Mouse (Mus musculus) lung, postnatal 0 days (tissue): ENCODE measurements around the gene Rab1a. TPM values are rescaled to one million over a fixed set of nuclear protein-coding genes. Genes with fewer than 3 reads are reported as not detected.
A peak's percentile ranks its signal among the peaks of the same experiment; 100 is the strongest.

Experiments
- ATAC-seq: fragments of 200-750 bp; cut with Nextera tagmentation; 2 replicates; pipeline ENCODE4 v1.8.0; 2017; ENCODE audit warnings: moderate library complexity
- DNase-seq: peaks from one replicate; pipeline ENCODE4 v3.0.0-alpha.2; 2016; ENCODE audit warnings: low spot score
- H3K27ac ChIP-seq: fragments of 300-500 bp; sonication (generic); 2 replicates; pipeline ENCODE4 v1.5.1; 2014; ENCODE audit warnings: antibody characterized with exemption, mild to moderate bottlenecking, low read length, mixed read lengths
- H3K27me3 ChIP-seq: fragments of 300-500 bp; sonication (generic); replicated peaks from 2 replicates; pipeline ENCODE4 v1.6.1; 2014; ENCODE audit warnings: low read length, mixed read lengths; ENCODE audit not compliant: insufficient read depth
- H3K36me3 ChIP-seq: fragments of 300-500 bp; sonication (generic); 2 replicates; pipeline ENCODE4 v1.6.1; 2014; ENCODE audit warnings: low read length, mixed read lengths; ENCODE audit not compliant: insufficient read depth
- H3K4me1 ChIP-seq: fragments of 300-500 bp; sonication (generic); 2 replicates; pipeline ENCODE4 v1.6.1; 2014; ENCODE audit warnings: antibody characterized with exemption, low read depth, low read length, mixed read lengths; ENCODE audit not compliant: insufficient read depth
- H3K4me2 ChIP-seq: fragments of 300-500 bp; sonication (generic); replicated peaks from 2 replicates; pipeline ENCODE4 v1.6.1; 2014; ENCODE audit warnings: low read depth, mild to moderate bottlenecking, low read length, moderate library complexity, mixed read lengths
- H3K4me3 ChIP-seq: fragments of 300-500 bp; sonication (generic); 2 replicates; pipeline ENCODE4 v1.5.1; 2014; ENCODE audit warnings: low read depth, low read length
- H3K9ac ChIP-seq: fragments of 300-500 bp; sonication (generic); replicated peaks from 2 replicates; pipeline ENCODE4 v1.6.1; 2014; ENCODE audit warnings: low read depth, mild to moderate bottlenecking
- H3K9me3 ChIP-seq: fragments of 300-500 bp; sonication (generic); 2 replicates; pipeline ENCODE4 v1.6.1; 2016; ENCODE audit warnings: low read length, mixed read lengths
- CTCF ChIP-seq: IDR thresholded peaks from 2 replicates; pipeline ENCODE4 v1.5.1; 2016; ENCODE audit warnings: antibody characterized with exemption, mild to moderate bottlenecking
- EP300 ChIP-seq: IDR thresholded peaks from 2 replicates; pipeline ENCODE4 v1.6.1; 2016; ENCODE audit warnings: antibody characterized with exemption, mild to moderate bottlenecking, control low read depth
- WGBS: fragments of 180-500 bp; shearing (Covaris S2); extraction: QIAGEN DNeasy Blood & Tissue Kit; methylation state at CpG from one replicate; pipeline ENCODE4 v1.1.7; 2014; 5-methylcytosine and 5-hydroxymethylcytosine counted together
- polyA plus RNA-seq: library from polyadenylated mRNA; unstranded; fragments of >200 nt; fragmentation: Nextera tagmentation; extraction: Ambion mirVana; gene quantifications from 2 replicates; pipeline ENCODE4 v1.2.1, GENCODE M21; 2015

Gene Rab1a
- polyA plus RNA-seq, 1 experiment from 2014 or later, result 244 TPM

DNA sequence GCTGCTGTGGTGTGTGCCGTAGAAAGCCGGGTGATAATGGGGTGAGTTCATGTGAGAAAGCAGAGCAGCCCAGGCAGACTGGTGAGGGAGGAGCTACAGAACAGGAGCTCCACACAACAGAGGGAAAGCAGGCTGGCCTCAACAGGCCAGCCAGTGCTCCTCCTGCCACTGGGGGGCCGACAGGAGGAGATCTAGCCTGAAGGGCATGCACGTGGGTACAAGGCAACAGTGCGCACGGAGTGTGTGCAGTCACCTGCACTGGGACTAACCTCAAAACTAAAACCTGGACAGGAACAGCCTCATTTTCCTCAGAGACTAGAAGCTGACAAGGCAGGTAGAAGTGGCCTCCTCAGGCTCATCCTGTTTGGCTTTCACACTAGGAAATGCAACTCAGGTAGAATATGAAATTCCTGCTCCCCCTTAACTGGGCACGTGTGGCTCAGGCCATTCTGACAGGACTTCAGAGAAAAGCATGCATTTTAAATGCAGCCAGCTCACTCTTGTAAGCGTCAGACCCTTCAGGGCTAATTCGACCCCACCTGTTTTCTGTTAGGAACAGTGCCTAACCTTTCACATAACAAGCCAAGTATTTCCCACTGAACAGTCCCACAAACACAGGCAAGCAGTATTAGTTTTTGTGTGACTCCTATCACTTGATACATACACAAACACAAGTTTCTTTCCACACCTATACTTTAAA, 42.1 kb downstream of the Rab1a start:
- DNase-seq, result peak; percentile 46
- WGBS, result 49% methylated on average over 9 of the region's 9 CpGs

DNA sequence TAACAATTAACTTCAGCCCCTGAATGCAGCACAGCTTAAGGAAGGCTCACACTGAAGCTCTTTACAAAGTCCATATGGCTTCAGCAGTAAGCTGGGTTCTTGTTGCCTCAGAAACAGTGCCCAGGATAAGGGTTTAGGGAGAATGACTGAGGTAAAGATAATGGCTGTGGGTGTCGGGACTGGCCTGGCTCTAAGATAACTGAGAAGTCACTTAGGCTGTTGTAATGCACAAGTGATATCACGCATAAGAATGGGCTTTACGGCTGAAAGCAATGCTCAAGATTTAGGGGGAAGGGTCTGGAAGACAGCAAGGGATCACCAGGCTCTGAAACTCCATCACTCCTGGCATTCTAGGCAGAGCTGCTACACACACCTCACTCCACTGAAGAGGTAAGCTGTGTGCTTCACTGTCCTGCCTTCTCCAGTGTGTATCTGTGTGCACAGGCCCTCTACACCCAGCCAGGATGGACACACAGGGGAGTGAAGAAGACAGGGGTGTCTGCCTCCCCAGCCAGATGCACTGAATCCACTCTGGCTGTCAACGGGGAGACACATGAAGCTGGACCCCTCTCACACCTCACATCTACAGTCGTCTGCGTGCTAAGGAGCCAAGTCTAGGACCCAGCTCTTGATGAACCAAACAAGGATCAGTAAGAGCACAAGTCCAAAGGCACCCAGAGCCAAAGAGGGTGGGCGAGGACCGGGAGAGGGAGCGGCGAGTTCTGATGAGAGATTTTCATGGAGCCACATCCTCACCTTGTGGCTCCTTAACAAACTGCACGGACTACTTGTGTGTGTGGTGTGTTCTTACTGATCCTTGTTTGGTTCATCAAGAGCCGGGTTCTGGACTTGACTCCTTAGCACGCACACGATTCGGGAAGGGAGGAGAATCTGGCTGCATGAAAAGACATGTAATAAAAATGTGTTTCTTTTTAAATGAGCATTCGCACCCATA, 43.4 kb downstream of the Rab1a start:
- Histone ChIP-seq H3K9ac (no peak overlapping the region), H3K4me2 (no peak overlapping the region), H3K4me1 (peaks cover 16% of the 10 kb centered on the region), H3K27ac (no peak overlapping the region), H3K4me3 (no peak overlapping the region), H3K36me3 (peaks cover 13% of the 10 kb centered on the region), H3K9me3 (no peaks in the 10 kb centered on the region), H3K27me3 (no peaks in the 10 kb centered on the region)
- DNase-seq (no peak), ATAC-seq (no peak)
- TF ChIP-seq EP300, result no peak
- TF ChIP-seq CTCF, result peak; percentile 42
- WGBS, result 84% methylated on average over 16 of the region's 16 CpGs

More for the DNA sequence above, 42.1 kb downstream of the Rab1a start:
- no peak overlapping the region for H3K4me3 ChIP-seq
- no peaks in the 10 kb centered on the region for H3K27me3 ChIP-seq
- H3K36me3 ChIP-seq, result peaks cover 16% of the 10 kb centered on the region
- no peaks in the 10 kb centered on the region for H3K9me3 ChIP-seq
- TF ChIP-seq EP300 (no peak), CTCF (peak; percentile 45)
- no peak overlapping the region for H3K27ac ChIP-seq
- peak; percentile 60; the same call in 1 of the 2 replicates for ATAC-seq
- H3K4me1 ChIP-seq, result peaks cover 14% of the 10 kb centered on the region
- H3K4me2 ChIP-seq, result no peak overlapping the region
- H3K9ac ChIP-seq, result no peak overlapping the region

DNA sequence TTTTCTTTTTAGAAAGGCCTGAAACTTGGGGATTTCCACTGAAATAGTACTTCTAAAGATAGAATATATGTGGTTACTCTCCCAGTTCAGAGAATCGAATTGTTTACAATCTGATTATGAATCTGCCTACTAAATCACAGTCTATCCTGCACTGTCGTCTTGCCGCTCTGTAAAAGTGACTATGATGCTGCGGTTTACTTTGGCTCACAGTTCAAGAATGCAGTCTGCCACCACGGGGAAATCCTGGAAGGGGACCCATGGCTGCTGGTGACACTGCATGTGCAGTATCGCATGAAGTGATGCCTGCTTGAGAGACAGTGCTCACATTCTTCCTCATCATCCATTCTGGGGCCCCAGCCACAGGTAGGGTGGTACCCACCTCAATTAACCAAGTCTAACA, 44.1 kb downstream of the Rab1a start:
- no peaks in the 10 kb centered on the region for H3K9me3 ChIP-seq
- no peak for TF ChIP-seq CTCF
- no peak for TF ChIP-seq EP300
- ATAC-seq (no peak), DNase-seq (no peak)
- H3K27me3 ChIP-seq, result no peaks in the 10 kb centered on the region
- no peak overlapping the region for H3K4me2 ChIP-seq
- H3K27ac ChIP-seq, result no peak overlapping the region
- peaks cover 7% of the 10 kb centered on the region; the same call in 1 of the 2 replicates for H3K36me3 ChIP-seq
- H3K4me3 ChIP-seq, result no peak overlapping the region
- H3K9ac ChIP-seq, result no peak overlapping the region
- peaks cover 16% of the 10 kb centered on the region for H3K4me1 ChIP-seq
- WGBS, result 76% methylated on average over 6 of the region's 6 CpGs

DNA sequence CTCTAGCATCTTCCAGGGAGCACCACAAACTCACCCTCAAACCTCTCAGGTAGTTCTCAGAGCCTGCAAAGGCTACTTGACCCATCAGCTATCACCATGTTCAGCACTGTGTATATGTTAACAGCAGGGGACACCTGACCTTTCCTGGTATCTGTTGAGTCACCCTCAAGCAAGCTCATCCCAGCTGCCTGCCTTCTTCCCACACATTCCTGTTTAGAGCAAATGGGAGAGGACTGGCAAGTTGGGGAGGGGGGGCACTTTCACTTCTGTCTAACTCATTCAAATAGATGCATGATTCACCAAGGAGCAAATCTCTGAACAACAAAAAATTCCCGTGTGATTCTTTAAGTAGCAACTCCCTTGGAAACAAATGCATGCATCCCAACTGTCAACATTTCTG, 45.4 kb downstream of the Rab1a start:
- Histone ChIP-seq H3K36me3 (peaks cover 2% of the 10 kb centered on the region; the same call in 1 of the 2 replicates), H3K9me3 (no peaks in the 10 kb centered on the region), H3K4me1 (peaks cover 16% of the 10 kb centered on the region), H3K27ac (no peak overlapping the region), H3K9ac (no peak overlapping the region), H3K27me3 (no peaks in the 10 kb centered on the region), H3K4me2 (no peak overlapping the region), H3K4me3 (no peak overlapping the region)
- TF ChIP-seq CTCF (no peak), EP300 (no peak)
- ATAC-seq (no peak), DNase-seq (peak; percentile 74)
- WGBS, result 27% methylated on average over 1 of the region's 1 CpGs

DNA sequence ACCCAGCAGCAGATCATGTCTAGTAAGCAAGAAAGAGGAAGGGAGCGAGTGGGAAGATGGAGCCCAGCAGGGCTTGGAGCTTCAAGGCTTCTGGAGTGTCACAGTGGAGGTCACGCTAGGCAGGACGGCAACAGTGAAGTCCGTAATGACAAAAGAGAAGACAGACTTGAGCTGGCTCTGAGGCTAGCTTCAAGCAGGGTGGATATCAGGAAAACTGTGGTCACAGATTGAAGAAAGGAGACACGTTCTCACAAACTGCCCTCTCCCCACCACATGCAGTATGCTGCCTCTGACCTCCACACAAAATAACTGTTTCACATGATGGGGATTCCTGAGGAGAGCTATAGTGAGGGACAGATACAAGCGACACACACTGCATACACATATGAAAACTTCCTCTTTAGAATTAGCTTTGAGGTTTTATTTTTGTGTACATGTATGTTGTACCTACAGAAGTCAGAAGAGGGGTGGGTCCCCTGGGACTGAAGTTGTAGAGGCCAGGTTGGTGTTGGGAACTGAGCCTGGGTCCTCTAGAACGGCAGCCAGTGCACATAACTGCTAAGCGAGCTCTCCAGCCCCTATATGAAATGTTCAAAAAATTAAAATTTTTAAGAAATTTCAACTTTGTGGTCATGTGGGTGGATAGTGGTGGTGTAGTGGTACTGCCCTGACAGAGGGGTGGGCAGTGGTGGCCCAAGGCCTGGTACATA, 46.1 kb downstream of the Rab1a start:
- Histone ChIP-seq H3K27me3 (no peaks in the 10 kb centered on the region), H3K36me3 (no peaks in the 10 kb centered on the region), H3K27ac (no peak overlapping the region), H3K4me3 (no peak overlapping the region), H3K9me3 (no peaks in the 10 kb centered on the region), H3K9ac (no peak overlapping the region), H3K4me2 (no peak overlapping the region), H3K4me1 (peaks cover 16% of the 10 kb centered on the region)
- DNase-seq, result no peak
- no peak for ATAC-seq
- TF ChIP-seq CTCF, result no peak
- no peak for TF ChIP-seq EP300
- 79% methylated on average over 8 of the region's 8 CpGs for WGBS

DNA sequence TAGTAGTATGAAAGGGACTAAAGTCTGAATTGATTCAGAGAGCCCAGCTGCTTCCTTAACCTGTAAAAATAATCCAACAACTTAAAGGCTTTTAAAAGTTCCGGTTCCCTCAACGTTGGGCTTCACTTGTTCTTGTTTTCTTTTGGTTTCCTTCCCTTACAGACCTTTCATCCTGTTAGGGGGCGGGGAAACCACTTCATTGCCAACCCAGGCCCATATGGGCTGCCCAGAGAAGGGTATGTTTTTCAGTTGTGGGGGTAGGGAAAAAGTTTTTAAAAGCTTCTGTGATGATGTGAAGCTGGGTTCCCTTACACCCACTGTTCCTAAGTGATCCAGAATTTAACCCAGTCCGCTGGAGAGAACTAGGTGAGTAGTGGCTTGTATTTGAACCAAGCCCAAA, 47.0 kb downstream of the Rab1a start:
- TF ChIP-seq EP300 (no peak), CTCF (no peak)
- Histone ChIP-seq H3K4me3 (peak overlapping the region; percentile 94), H3K4me1 (peaks cover 16% of the 10 kb centered on the region), H3K9me3 (no peaks in the 10 kb centered on the region), H3K4me2 (peak overlapping the region; percentile 94), H3K9ac (0 out of 2 replicates have a peak overlapping the region, but pooled peaks have one; percentile 80), H3K36me3 (no peaks in the 10 kb centered on the region), H3K27me3 (no peaks in the 10 kb centered on the region), H3K27ac (peak overlapping the region; percentile 89; the same call in 1 of the 2 replicates)
- DNase-seq (peak; percentile 51), ATAC-seq (no peak)
- 6% methylated on average over 4 of the region's 4 CpGs for WGBS
